Mouse (Mus musculus): Measurements from ENCODE around the gene Spata45.
A peak's percentile ranks its signal among the peaks of the same experiment; 100 is the strongest.

The Spata45 gene

DNA sequence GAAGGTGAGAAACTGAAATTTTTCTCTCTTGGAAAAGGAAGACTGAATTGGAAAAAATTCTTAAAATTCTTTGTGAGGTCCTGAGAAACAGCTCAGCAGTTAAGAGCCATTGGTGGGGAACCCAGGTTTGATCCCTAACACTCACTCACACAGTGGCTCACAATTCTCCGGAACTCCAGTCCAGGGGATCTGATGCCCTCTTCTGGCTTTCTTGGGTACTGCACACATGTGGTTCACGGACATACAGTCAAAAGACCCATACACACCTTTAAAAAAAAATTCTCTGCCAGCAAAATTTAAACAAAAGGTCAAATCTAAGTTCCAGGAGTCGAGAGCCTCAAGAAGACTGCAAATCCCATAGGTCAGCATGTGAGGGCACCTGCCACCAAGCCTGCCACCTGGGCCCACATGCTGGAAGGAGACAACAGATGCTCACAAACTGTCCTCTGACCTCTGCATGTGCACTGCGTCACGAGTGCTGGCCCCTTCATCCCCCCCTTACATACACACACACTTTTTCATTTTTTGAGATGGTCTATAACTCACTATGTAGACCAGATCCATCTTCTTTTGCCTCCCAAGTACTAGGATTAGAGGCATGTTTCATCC is 48.6 kb downstream of the Spata45 start:
- peak; percentile 16 to 61 for DNase-seq (ENCODE audit: low spot score in 2 of 2)

DNA sequence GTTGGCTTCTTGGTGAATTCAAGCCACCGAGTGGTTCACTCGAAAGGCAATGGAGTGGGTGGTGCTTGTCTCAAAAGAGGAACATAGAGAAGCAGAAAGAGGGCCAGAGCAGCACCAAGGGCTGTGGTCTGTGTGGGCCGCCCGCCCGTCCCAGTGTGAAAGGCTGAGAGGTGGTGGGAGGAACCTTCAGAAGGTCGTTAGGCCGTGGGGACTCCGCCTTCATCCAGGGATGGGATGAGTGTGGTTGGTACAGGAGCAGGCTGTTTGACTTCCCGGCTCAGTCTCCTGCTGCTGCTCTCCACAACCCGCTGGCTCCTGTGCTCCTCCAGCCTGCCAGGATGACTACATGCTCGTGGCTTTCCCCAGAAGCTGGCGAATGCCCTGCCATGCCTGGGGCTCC is 49.2 kb downstream of the Spata45 start:
- DNase-seq (ENCODE audit: low spot score in 2 of 2), result no peak

DNA sequence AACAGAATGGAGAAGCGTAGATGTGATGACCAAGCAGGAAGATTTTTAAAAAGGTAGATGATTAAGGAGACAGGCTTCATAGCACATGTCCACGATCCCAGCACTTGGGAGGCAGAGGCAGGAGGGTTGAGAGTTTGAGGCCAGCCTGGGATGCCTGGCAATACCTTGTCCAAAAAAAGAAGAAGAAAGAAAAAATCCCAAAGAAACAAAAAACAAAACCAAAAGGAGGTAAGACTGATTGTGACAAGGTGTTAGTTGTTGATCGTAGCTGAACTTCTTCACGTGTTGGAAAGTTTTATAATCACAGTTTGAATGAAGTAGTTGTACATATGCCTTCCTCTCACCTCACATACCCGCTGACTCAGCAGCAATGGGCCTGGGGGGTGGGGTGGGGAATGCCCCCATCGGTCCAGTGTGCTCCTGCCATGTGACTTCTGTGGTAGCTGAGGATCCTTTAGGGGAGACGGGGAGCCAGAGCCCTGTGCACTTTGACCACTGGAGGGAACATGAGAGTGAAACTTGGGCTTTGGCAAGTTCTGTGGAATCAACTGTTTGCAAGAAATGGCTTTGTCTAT is 50.0 kb downstream of the Spata45 start:
- no peak for DNase-seq (ENCODE audit: low spot score in 2 of 2)

DNA sequence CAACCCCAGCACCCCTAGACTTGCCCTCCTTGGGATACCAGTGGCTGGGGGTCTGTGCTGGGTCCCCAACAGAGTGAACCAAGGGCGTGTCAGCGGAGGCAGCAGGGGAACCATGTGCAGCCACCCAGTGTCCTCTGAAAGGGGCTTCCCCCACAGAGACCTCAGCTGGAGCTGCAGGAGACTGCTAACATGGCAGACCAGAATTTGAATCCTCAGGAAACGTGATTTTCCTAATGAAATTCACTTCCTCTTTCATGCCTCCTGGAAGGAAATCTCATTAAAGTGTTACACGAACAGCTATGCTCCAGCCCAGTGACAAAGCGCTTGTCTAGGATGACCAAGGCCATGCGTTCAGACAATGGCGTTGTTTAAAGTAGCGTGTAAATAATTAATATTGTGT is 50.5 kb downstream of the Spata45 start:
- DNase-seq (ENCODE audit: low spot score in 2 of 2), result no peak

DNA sequence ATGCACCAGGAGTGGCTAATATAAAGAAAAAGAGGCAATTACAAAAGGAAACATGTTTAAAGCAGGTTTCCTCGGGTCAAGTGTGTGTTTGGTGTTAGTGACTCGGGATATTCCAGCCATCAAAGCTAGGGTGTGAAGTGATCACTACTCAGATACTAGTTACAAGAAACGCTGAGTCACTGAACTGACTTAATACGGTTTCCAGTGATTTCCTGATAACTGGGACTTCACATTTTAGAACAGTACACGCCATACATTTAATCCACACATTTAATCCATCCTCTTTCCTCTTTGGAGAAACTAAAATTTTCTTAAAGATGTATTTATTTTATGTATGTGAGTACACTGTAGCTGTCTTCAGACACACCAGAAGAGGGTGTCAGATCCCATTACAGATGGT is 51.5 kb downstream of the Spata45 start:
- no peak for DNase-seq (ENCODE audit: low spot score in 2 of 2)

DNA sequence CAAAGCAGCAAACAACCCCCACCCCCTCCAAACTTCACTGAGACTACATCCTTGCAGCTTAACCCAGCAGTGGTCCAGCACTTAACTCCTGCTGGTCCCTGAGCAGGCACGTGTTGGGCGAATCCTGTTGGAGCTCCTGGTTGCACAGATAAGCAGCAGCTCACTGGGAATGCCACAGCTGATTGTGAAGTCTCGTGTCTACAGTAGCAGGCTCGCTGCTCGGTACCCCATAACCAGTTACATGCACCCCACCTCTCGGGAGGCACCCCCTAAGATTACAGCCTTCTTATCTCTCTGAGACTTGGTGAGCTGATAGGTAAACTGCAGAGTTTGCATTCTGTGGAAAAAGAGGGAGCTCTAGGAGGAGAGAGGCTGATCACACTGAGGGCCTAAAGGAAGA is 52.9 kb downstream of the Spata45 start:
- no peak for DNase-seq (ENCODE audit: low spot score in 2 of 2)

DNA sequence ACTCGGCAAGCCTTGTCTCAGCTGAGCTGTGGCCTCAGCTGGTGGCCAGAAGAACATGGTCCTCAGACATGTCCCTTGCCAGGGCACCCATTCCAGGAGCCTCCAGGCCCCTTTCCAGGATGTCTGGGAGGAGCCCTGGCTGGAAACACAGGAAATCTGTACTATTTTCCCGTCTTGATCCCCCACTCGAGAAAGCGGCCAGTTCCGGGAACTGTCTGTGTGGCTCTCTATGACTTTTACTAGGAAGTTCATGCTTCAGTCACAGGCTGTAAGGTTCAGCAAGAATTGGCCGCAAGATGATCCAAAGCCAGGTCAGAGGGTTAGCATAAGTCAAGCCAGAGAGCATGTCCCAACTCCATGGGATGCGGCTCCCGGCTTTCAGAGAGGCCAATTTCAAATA is 55.6 kb downstream of the Spata45 start:
- DNase-seq (ENCODE audit: low spot score in 2 of 2), result no peak

Measured in thymus, postnatal 10 days (tissue).